Mouse (Mus musculus) forebrain, embryonic 15.5 days (tissue): ENCODE measurements around the gene Rpl18. TPM values are rescaled to one million over a fixed set of nuclear protein-coding genes. Genes with fewer than 3 reads are reported as not detected.

Source experiments
- ATAC-seq: fragments of 200-750 bp; cut with Nextera tagmentation; replicated peaks from 2 replicates; pipeline ENCODE4 v1.8.0; 2017; ENCODE audit warnings: mild to moderate bottlenecking, moderate TSS enrichment, moderate library complexity
- H3K27ac ChIP-seq: fragments of 300-500 bp; sonication (generic); replicated peaks from 2 replicates; pipeline ENCODE4 v1.5.1; 2015; ENCODE audit warnings: mild to moderate bottlenecking, inconsistent platforms
- H3K27me3 ChIP-seq: fragments of 300-500 bp; sonication (generic); 2 replicates; pipeline ENCODE4 v1.6.1; 2015; ENCODE audit warnings: inconsistent platforms
- H3K36me3 ChIP-seq: fragments of 300-500 bp; sonication (generic); 2 replicates; pipeline ENCODE4 v1.6.1; 2015; ENCODE audit warnings: mild to moderate bottlenecking, inconsistent platforms
- H3K4me1 ChIP-seq: fragments of 300-500 bp; sonication (generic); 2 replicates; pipeline ENCODE4 v1.6.1; 2015; ENCODE audit warnings: inconsistent platforms
- H3K4me2 ChIP-seq: fragments of 300-500 bp; sonication (generic); replicated peaks from 2 replicates; pipeline ENCODE4 v1.6.1; 2015; ENCODE audit warnings: mild to moderate bottlenecking, inconsistent platforms
- H3K4me3 ChIP-seq: fragments of 300-500 bp; sonication (generic); 2 replicates; pipeline ENCODE4 v1.5.1; 2015; ENCODE audit warnings: mild to moderate bottlenecking, inconsistent platforms
- H3K9ac ChIP-seq: fragments of 300-500 bp; sonication (generic); replicated peaks from 2 replicates; pipeline ENCODE4 v1.6.1; 2015; ENCODE audit warnings: mild to moderate bottlenecking, inconsistent platforms
- H3K9me3 ChIP-seq: fragments of 300-500 bp; sonication (generic); 2 replicates; pipeline ENCODE4 v1.6.1; 2016; ENCODE audit warnings: inconsistent platforms
- WGBS: fragments of 180-500 bp; shearing (Covaris S2); methylation state at CpG from one replicate; pipeline ENCODE4 v1.1.7; 2015; ENCODE audit warnings: mixed read lengths; 5-methylcytosine and 5-hydroxymethylcytosine counted together
- polyA plus RNA-seq: library from polyadenylated mRNA; unstranded; fragments of >200 nt; fragmentation: Nextera tagmentation; extraction: Ambion mirVana; gene quantifications from 2 replicates; pipeline ENCODE4 v1.2.1, GENCODE M21; 2015

Rpl18 gene
- polyA plus RNA-seq, 1 experiment from 2014 or later = 633 TPM

DNA sequence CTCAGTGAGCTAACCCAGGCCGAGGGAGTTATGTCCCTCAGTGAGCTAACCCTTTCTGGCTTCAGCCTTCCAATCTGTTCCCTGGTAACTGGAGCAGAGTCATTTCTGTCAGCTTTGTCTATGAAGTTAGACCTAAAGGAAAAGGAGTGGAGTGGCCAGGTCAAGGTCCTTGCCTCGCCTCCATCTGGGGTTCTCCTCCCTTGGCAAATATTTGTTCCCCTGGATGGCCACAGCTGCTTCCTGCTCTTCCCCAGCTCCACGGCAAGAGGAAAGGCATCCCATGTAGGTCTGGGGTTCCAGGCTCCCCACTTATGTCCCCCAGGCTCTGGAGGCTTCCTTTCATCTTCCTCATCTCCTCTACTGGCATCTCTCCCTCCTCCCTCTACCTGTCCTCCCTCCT lies 12.4 kb downstream of the Rpl18 start:
- no peak overlapping the region for H3K9ac ChIP-seq
- no peak overlapping the region for H3K4me2 ChIP-seq
- 93% methylated on average over 3 of the region's 3 CpGs for WGBS
- no peak overlapping the region for H3K27ac ChIP-seq
- ATAC-seq = no peak
- no peaks in the 10 kb centered on the region for H3K4me1 ChIP-seq
- H3K9me3 ChIP-seq = no peaks in the 10 kb centered on the region
- H3K27me3 ChIP-seq = no peaks in the 10 kb centered on the region
- H3K4me3 ChIP-seq = no peak overlapping the region
- peaks cover 28% of the 10 kb centered on the region for H3K36me3 ChIP-seq

DNA sequence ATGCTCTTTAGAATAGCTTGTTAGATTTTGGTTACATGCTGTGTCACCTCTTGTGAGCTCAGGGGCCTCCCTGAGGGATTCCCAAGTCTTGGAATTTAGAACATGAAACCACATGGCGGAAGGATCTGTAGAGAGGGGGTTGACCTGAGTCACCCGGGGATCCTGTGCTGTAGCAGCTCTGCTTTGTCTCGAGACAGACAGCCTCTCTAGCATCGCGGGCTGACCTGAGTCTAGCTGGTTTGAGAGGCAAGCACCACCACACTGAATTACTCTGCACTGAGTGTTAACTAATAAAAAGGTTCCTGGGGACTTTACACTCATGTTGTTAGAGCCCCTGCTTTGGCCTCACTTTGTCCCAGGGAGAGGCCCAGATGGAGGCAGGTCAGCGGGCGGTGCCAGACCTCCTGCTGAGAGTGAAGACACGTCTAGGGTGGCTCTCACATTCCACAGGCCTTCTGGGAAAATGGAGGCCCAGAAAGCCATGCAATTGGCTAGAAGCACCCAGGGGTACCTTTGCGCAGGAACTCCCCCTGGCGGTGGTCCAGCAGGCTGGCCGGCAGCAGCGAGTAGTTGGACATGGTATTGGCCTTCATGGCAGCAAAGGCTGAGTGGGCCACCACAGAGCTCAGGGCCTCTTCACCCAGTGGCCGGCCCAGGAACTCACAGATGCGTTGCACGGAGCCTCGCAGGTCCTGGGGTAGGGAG lies 15.6 kb downstream of the Rpl18 start:
- 18% methylated on average over 16 of the region's 16 CpGs for WGBS
- Histone ChIP-seq H3K27ac (no peak overlapping the region), H3K27me3 (no peaks in the 10 kb centered on the region), H3K4me3 (no peak overlapping the region), H3K9me3 (no peaks in the 10 kb centered on the region), H3K4me2 (no peak overlapping the region), H3K4me1 (no peaks in the 10 kb centered on the region), H3K9ac (no peak overlapping the region), H3K36me3 (peaks cover 7% of the 10 kb centered on the region; the same call in 1 of the 2 replicates)
- ATAC-seq = no peak

DNA sequence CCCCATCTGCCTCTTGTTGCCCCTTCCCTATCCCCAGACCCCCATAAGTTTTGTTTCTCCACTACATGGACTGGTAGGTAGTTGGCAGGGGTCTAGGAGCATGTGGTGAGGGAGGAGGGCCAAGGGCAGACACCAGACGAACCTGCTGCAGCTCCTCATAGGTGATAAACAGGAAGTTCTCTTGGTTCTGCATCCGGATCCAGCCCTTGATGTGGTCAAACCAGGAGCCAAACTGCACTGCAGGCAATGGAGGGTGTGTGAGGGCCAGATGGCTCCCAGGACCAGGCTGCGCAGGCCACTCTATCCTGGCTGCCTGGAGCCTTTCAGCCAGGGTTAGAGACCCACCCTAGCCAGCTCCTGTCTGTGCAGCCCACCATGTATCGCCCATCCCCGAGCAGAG lies 18.2 kb downstream of the Rpl18 start:
- no peak for ATAC-seq
- no peaks in the 10 kb centered on the region for H3K9me3 ChIP-seq
- no peak overlapping the region for H3K4me3 ChIP-seq
- no peaks in the 10 kb centered on the region for H3K4me1 ChIP-seq
- WGBS = 86% methylated on average over 5 of the region's 5 CpGs
- no peak overlapping the region for H3K9ac ChIP-seq
- H3K36me3 ChIP-seq = no peaks in the 10 kb centered on the region
- no peaks in the 10 kb centered on the region for H3K27me3 ChIP-seq
- no peak overlapping the region for H3K27ac ChIP-seq
- no peak overlapping the region for H3K4me2 ChIP-seq

DNA sequence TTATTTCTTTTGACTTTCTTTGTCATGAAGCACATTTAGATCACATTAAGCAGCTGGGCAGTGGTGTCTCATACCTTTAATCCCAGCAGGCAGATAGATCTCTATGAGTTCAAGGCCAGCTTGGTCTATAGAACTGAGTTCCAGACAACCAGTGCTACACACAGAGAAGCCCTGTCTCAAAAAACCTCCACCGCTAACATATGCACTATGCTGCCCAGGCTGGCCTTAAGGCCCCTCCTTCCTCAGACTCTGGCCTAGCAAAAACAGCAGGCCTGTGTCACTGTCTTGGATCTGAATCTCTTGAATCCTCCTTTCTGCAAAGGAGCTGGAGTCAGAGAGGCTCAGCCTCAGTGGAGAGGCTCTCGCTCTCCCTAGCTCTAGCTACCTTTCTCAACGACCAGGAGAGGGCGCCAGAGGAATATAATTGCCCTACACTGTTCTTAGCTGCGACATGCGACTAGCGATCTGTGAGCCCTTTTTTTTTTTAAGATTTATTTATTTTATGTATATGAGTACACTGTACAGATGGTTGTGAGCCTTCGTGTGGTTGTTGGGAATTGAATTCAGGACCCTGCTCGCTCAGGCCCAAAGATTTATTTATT lies 24.0 kb downstream of the Rpl18 start:
- Histone ChIP-seq H3K27me3 (no peaks in the 10 kb centered on the region), H3K9me3 (no peaks in the 10 kb centered on the region), H3K4me2 (no peak overlapping the region), H3K9ac (no peak overlapping the region), H3K36me3 (no peaks in the 10 kb centered on the region), H3K27ac (no peak overlapping the region), H3K4me3 (no peak overlapping the region), H3K4me1 (0 out of 2 replicates have a peak, but pooled peaks cover 5% of the 10 kb centered on the region)
- 7% methylated on average over 9 of the region's 9 CpGs for whole genome bisulfite sequencing
- ATAC-seq = peak; percentile 90

DNA sequence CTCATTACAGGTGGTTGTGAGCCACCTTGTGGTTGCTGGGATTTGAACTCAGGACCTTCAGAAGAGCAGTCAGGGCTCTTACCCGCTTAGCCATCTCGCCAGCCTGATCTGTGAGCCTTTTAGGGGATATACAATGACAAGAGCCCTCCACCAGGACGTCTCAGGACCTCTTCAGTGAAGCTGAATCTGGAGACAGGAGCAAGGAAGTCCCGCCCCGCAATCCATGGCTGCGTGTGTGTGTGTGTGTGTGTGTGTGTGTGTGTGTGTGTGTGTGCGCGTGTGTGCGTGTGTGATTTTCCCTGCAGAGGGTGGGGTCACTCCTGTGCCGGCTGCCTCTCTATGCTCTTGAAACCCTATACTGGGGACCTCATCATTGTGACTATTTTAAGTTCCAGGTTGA lies 24.6 kb downstream of the Rpl18 start:
- no peaks in the 10 kb centered on the region for H3K9me3 ChIP-seq
- H3K27me3 ChIP-seq = no peaks in the 10 kb centered on the region
- no peaks in the 10 kb centered on the region for H3K36me3 ChIP-seq
- no peak for ATAC-seq
- H3K4me1 ChIP-seq = 0 out of 2 replicates have a peak, but pooled peaks cover 5% of the 10 kb centered on the region
- no peak overlapping the region for H3K4me2 ChIP-seq
- WGBS = 67% methylated on average over 10 of the region's 10 CpGs
- H3K4me3 ChIP-seq = no peak overlapping the region
- H3K27ac ChIP-seq = no peak overlapping the region
- H3K9ac ChIP-seq = no peak overlapping the region

DNA sequence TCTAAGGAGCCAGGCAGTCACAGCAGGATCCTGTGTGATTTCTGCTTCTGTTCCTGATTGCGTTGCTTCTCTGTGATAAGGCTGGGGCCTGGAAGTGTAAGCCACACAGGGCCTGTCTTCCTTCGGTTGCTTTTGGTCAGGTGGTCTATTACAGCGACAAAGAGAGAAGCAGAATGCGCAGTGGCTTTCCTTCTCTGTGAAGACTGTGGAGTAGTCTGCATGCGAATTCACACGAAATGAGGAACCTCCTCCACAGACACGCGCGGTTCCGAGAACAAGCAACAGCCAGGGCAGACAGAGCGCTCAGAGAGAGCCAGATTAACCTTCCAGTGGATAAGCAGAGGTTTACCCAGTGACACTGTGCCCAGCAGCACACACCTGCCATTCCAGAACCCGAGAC lies 26.1 kb downstream of the Rpl18 start:
- Histone ChIP-seq H3K9ac (no peak overlapping the region), H3K36me3 (no peaks in the 10 kb centered on the region), H3K27me3 (no peaks in the 10 kb centered on the region), H3K4me2 (no peak overlapping the region), H3K4me3 (no peak overlapping the region), H3K4me1 (0 out of 2 replicates have a peak, but pooled peaks cover 5% of the 10 kb centered on the region), H3K9me3 (no peaks in the 10 kb centered on the region), H3K27ac (no peak overlapping the region)
- ATAC-seq = no peak
- 83% methylated on average over 12 of the region's 12 CpGs for WGBS

DNA sequence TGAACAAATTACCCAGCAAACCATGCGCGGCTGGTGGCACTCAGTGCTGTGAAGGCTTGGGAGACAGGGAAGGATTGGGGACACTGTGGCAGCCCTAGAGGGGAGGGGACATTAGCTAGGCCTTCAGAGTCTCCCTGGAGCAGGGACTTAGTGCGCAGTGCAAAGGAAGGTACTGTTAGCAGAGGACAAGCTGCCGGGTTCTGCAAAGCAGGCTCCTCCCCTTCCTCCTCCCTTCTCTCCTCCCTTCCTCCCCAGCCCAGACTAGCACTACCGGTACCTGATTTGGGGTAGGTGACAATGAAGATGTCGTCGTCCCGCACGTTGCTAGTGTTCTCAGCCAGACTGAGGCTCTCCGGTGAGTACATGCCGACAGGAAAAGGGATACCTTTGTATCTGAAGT lies 26.5 kb downstream of the Rpl18 start:
- Histone ChIP-seq H3K36me3 (no peaks in the 10 kb centered on the region), H3K4me1 (0 out of 2 replicates have a peak, but pooled peaks cover 5% of the 10 kb centered on the region), H3K4me3 (peak overlapping the region; percentile 20; the same call in 1 of the 2 replicates), H3K9ac (no peak overlapping the region; the same call in 1 of the 2 replicates), H3K9me3 (no peaks in the 10 kb centered on the region), H3K27ac (no peak overlapping the region), H3K4me2 (peak overlapping the region; percentile 25), H3K27me3 (no peaks in the 10 kb centered on the region)
- 0 out of 2 replicates have a peak, but pooled peaks have one; percentile 13 for ATAC-seq
- 29% methylated on average over 11 of the region's 11 CpGs for WGBS

DNA sequence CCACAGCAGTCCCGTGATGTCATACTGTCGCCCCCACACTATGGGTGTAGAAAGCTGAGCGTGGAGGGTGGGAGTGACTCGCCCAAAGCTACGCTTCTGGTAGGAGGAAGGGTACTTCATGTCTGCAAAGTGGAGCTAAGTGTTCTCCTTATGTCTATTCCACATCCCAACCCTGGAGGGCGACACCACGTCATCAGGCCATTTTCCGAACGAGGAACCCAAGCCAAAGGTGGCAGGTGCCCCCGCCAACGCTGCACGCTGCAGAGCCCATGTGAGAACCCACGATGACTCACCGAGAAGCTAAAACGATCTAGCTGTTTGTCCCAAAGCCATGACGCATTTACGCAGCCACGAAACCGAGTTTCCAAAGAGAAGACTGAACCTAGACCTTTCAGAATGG lies 27.1 kb downstream of the Rpl18 start:
- ATAC-seq = no peak
- no peak overlapping the region; the same call in 1 of the 2 replicates for H3K9ac ChIP-seq
- no peak overlapping the region for H3K27ac ChIP-seq
- no peaks in the 10 kb centered on the region for H3K27me3 ChIP-seq
- no peaks in the 10 kb centered on the region for H3K9me3 ChIP-seq
- H3K4me1 ChIP-seq = 0 out of 2 replicates have a peak, but pooled peaks cover 5% of the 10 kb centered on the region
- 36% methylated on average over 19 of the region's 19 CpGs for WGBS
- H3K4me3 ChIP-seq = peak overlapping the region; percentile 20; the same call in 1 of the 2 replicates
- H3K36me3 ChIP-seq = no peaks in the 10 kb centered on the region
- peak overlapping the region; percentile 25 for H3K4me2 ChIP-seq

DNA sequence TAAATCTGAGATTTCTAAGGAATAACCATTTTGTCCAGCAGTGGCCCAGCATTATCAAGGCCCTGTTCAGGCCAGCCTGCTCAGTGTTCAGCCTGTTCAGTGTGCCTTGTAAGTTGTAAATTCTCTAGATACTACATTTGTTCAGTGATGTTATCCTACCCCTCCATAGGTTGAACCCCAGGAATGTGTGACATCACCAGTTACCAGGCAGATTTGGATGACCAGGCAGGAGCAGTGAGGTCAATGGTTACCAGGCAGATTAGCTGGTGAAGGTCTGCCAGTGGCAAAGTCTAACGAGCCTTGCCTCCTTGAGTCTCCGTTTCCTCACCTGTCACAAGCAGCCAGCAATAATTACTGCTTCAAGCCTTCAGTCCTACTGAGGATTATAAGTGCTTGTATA lies 29.1 kb downstream of the Rpl18 start:
- no peak overlapping the region for H3K4me3 ChIP-seq
- 31% methylated on average over 2 of the region's 2 CpGs for WGBS
- H3K36me3 ChIP-seq = no peaks in the 10 kb centered on the region
- H3K4me1 ChIP-seq = 0 out of 2 replicates have a peak, but pooled peaks cover 10% of the 10 kb centered on the region
- H3K9me3 ChIP-seq = no peaks in the 10 kb centered on the region
- H3K27me3 ChIP-seq = no peaks in the 10 kb centered on the region
- no peak overlapping the region for H3K27ac ChIP-seq
- ATAC-seq = no peak
- H3K4me2 ChIP-seq = no peak overlapping the region
- no peak overlapping the region for H3K9ac ChIP-seq

DNA sequence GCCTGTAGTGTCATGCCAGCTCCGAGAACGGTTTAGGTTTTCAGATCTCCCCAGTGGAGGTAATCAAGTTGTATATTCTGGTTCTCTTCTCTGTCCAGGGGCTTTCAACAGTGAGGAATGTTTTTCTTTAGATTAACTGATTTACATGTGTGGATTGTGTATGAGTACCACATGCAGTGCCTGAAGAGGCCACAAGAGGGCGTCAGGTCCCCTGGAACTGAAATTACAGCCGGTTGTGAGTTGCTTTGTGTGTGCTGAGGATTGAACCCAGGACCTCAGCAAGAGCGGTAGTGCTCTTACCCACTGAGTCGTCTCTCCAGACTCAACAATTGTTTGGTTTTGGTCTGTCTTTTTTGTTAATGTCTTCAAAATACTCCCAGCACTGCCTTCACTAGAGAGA lies 31.3 kb downstream of the Rpl18 start:
- Histone ChIP-seq H3K27me3 (no peaks in the 10 kb centered on the region), H3K9ac (no peak overlapping the region), H3K36me3 (no peaks in the 10 kb centered on the region), H3K9me3 (no peaks in the 10 kb centered on the region), H3K4me3 (no peak overlapping the region), H3K4me2 (no peak overlapping the region), H3K27ac (no peak overlapping the region), H3K4me1 (0 out of 2 replicates have a peak, but pooled peaks cover 15% of the 10 kb centered on the region)
- WGBS = 64% methylated on average over 6 of the region's 6 CpGs
- ATAC-seq = no peak

DNA sequence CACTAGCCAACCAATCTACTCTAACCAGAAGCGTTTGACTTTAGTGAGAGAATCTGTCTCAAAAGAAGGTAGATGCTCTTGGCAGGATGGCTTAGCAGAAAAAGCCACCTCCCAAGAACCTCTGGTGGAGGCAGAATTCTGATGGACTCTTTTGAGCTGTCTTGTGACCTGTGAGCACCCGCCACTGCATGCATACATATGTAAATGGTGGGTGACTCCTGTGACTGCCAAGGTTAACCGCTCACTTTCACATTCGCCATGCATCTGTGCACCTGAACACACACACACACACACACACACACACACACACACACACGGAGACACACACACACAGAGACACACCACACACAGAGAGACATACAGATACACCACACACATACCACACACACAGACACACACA lies 32.2 kb downstream of the Rpl18 start:
- 81% methylated on average over 4 of the region's 5 CpGs for WGBS
- Histone ChIP-seq H3K9ac (no peak overlapping the region), H3K4me1 (0 out of 2 replicates have a peak, but pooled peaks cover 10% of the 10 kb centered on the region), H3K27me3 (no peaks in the 10 kb centered on the region), H3K4me2 (no peak overlapping the region), H3K4me3 (no peak overlapping the region), H3K36me3 (no peaks in the 10 kb centered on the region), H3K27ac (no peak overlapping the region), H3K9me3 (no peaks in the 10 kb centered on the region)
- no peak for ATAC-seq

DNA sequence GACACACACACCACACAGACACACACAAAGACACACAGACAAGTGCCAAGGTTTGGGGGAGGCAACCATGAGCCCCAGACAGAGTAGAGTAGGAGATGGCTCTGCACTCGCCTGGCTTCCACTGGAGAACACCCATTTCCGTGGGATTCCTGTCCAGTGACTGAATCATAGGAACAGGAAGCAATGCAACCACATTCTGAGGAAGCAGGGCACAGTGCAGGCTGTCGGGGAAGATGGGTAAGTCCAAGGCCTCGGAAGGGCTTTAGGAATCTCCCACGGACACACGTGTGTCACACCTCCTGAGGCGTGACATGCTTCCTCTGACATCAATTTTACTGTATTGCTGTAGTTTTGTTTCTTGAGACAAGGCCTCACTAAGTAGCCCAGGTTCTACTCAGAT lies 32.9 kb downstream of the Rpl18 start:
- Histone ChIP-seq H3K9ac (no peak overlapping the region), H3K4me2 (no peak overlapping the region), H3K9me3 (no peaks in the 10 kb centered on the region), H3K27ac (no peak overlapping the region), H3K4me1 (0 out of 2 replicates have a peak, but pooled peaks cover 10% of the 10 kb centered on the region), H3K36me3 (no peaks in the 10 kb centered on the region), H3K27me3 (no peaks in the 10 kb centered on the region), H3K4me3 (no peak overlapping the region)
- no peak for ATAC-seq
- 83% methylated on average over 7 of the region's 7 CpGs for WGBS
